Mouse (Mus musculus): ENCODE data around the gene Ank. TPM values are rescaled to one million over a fixed set of nuclear protein-coding genes. Genes with fewer than 3 reads are reported as not detected.

The Ank gene
- polyA plus RNA-seq, 1 experiment: 9.7 TPM

DNA sequence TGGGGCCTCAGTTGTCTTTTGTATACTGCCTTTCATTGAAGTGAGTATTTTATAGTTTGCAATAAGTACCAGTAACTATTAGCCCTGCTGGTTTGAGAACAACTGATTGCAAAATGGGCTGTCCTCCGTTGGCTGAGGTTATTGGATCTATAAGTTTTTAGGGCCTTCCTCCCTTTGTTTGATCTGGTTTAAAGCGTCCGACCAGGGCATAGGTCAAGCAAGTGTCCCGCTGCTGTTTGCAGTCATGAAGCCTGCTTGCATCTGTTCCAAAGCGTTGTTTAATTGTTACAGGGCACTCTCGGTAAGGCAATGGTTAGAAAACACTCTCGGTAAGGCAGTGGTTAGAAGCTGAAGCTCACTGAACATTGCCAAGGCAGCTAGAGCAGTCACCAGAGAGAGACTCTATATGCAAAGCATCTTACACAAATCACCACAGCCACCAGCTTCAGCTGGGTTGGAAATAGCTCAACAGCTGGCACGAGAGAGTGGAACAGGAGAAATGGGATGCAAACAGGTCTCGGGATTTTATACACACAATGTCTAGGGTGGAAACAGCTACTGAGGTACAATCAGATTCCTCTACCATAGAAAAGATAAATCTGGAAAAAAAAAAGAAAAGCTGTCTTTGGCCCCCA is 84.0 kb downstream of the Ank start:
- Histone ChIP-seq H3K4me3 (ENCODE audit: low read depth, low read length) (no peak overlapping the region), H3K27ac (ENCODE audit: insufficient read depth, low read length) (no peak overlapping the region), H3K4me1 (ENCODE audit: control insufficient read depth, insufficient read depth, low read length) (no peaks in the 10 kb centered on the region), H3K9ac (ENCODE audit: low read depth, poor library complexity, severe bottlenecking) (no peak overlapping the region), H3K9me3 (replicated peaks; ENCODE audit: control insufficient read depth, insufficient read depth, low read length, poor library complexity, severe bottlenecking) (no peaks in the 10 kb centered on the region), H3K36me3 (ENCODE audit: control insufficient read depth, insufficient read depth, low read length, poor library complexity, severe bottlenecking) (no peaks in the 10 kb centered on the region), H3K27me3 (ENCODE audit: control insufficient read depth, insufficient read depth, low read length, poor library complexity, severe bottlenecking) (no peaks in the 10 kb centered on the region)
- no peak for TF ChIP-seq CTCF (IDR thresholded peaks at IDR 0.05; ENCODE audit: low read depth, low read length)
- no peak for TF ChIP-seq EP300 (IDR thresholded peaks at IDR 0.05; ENCODE audit: insufficient read depth, low read depth, low read length)
- no peak for TF ChIP-seq POLR2A (IDR thresholded peaks at IDR 0.05; ENCODE audit: insufficient read depth, low read length)

DNA sequence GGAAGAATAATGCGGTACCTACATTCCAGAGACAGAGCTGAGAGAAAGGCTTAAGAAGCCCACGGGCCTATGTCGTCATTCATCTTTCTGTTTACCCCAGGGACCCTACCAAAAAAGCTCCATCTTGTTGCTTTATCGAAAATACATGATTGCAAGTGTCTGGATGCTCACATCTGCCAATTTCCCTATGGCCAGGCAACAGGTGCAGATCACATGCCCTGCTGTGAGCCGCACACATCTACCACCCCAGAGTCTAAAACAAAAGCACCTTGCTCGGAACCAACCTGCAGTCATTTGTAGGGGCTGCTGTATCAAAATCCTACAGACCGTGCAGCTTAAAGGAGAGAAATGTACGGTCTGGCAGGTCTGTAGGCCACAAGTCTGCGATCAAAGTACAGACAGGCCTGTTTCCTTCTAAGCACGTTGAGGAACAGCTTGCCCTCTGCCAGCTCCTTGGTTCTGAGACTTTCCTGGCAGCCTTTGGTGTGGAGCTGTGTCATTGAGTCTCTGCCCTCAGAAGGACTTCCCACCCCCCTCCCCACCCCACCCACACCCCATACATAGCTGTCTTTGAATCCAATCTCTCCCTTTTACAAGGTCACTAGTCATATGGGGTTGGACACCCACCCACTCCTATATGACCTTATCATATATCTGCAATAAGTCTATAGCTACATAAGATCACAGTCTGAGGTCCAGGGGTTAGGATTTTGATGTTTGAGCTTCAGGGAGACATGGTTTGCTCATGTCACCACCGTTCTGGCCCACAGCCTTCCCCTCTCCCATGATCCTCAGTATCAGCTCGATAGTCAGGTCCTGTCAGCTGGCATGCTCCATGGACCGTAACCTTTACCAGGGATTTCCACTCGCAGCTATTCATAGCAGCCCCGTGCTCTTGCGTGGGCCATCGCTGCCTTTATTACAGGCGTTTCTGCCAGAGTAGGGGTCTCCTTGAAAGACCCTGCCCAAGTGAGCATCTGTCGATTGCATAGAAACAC is 84.9 kb downstream of the Ank start:
- Histone ChIP-seq H3K36me3 (ENCODE audit: control insufficient read depth, insufficient read depth, low read length, poor library complexity, severe bottlenecking) (no peaks in the 10 kb centered on the region), H3K4me1 (ENCODE audit: control insufficient read depth, insufficient read depth, low read length) (no peaks in the 10 kb centered on the region), H3K4me3 (ENCODE audit: low read depth, low read length) (no peak overlapping the region), H3K9me3 (replicated peaks; ENCODE audit: control insufficient read depth, insufficient read depth, low read length, poor library complexity, severe bottlenecking) (no peaks in the 10 kb centered on the region), H3K27ac (ENCODE audit: insufficient read depth, low read length) (no peak overlapping the region), H3K27me3 (ENCODE audit: control insufficient read depth, insufficient read depth, low read length, poor library complexity, severe bottlenecking) (no peaks in the 10 kb centered on the region), H3K9ac (ENCODE audit: low read depth, poor library complexity, severe bottlenecking) (no peak overlapping the region)
- TF ChIP-seq POLR2A (IDR thresholded peaks at IDR 0.05; ENCODE audit: insufficient read depth, low read length) (no peak), EP300 (IDR thresholded peaks at IDR 0.05; ENCODE audit: insufficient read depth, low read depth, low read length) (no peak), CTCF (IDR thresholded peaks at IDR 0.05; ENCODE audit: low read depth, low read length) (no peak)

DNA sequence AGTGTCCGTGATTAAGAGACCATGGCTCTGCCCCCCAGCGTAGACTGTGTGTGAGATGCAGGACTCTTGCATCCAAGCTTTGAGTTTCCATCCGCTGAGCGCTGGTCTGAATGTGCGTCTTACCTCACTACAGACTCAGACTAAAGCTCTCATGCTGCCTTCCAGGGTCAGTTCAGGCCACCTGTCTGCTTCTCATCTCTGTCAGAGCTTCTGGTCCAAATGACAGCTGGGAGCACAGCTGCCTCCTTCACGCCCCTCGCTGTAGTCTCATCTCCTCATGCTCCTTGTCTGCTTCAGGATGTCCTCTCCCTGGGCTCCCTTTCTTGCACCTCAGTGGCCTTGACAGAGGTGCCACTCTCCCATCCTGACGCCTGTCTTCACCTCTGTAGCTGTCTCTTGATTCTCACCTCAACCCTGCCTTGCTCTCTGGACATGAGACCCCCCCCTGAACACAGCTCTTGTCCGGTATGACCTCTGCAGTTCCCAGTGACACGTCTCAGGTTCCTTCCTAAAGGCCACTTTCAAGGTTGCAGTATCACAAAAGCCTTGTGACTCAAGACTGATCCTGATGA is 85.7 kb downstream of the Ank start:
- Histone ChIP-seq H3K9me3 (replicated peaks; ENCODE audit: control insufficient read depth, insufficient read depth, low read length, poor library complexity, severe bottlenecking) (no peaks in the 10 kb centered on the region), H3K27me3 (ENCODE audit: control insufficient read depth, insufficient read depth, low read length, poor library complexity, severe bottlenecking) (no peaks in the 10 kb centered on the region), H3K4me3 (ENCODE audit: low read depth, low read length) (no peak overlapping the region), H3K36me3 (ENCODE audit: control insufficient read depth, insufficient read depth, low read length, poor library complexity, severe bottlenecking) (no peaks in the 10 kb centered on the region), H3K9ac (ENCODE audit: low read depth, poor library complexity, severe bottlenecking) (no peak overlapping the region), H3K4me1 (ENCODE audit: control insufficient read depth, insufficient read depth, low read length) (no peaks in the 10 kb centered on the region), H3K27ac (ENCODE audit: insufficient read depth, low read length) (no peak overlapping the region)
- TF ChIP-seq CTCF (IDR thresholded peaks at IDR 0.05; ENCODE audit: low read depth, low read length) (no peak), EP300 (IDR thresholded peaks at IDR 0.05; ENCODE audit: insufficient read depth, low read depth, low read length) (no peak)

DNA sequence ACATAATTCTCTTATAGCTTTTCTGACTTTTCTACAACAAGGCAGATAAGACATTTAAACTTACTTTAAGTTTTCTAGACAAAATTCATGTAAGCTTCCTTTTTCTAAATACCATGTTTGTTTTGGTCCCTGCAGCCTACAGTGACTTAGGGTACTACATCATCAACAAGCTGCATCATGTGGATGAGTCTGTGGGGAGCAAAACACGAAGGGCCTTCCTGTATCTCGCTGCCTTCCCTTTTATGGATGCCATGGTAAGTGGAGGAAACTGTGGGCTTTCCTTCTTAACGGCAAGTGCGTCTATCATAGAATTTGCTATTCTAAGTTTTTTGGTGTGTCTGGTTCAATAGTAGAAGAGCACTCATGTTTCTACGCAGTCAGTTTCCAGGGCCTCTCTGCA is 87.1 kb downstream of the Ank start:
- TF ChIP-seq POLR2A (IDR thresholded peaks at IDR 0.05; ENCODE audit: insufficient read depth, low read length) (no peak), EP300 (IDR thresholded peaks at IDR 0.05; ENCODE audit: insufficient read depth, low read depth, low read length) (no peak), CTCF (IDR thresholded peaks at IDR 0.05; ENCODE audit: low read depth, low read length) (no peak)
- H3K9me3 ChIP-seq (replicated peaks; ENCODE audit: control insufficient read depth, insufficient read depth, low read length, poor library complexity, severe bottlenecking): no peaks in the 10 kb centered on the region
- H3K9ac ChIP-seq (ENCODE audit: low read depth, poor library complexity, severe bottlenecking): no peak overlapping the region
- H3K4me3 ChIP-seq (ENCODE audit: low read depth, low read length): no peak overlapping the region
- no peaks in the 10 kb centered on the region for H3K27me3 ChIP-seq (ENCODE audit: control insufficient read depth, insufficient read depth, low read length, poor library complexity, severe bottlenecking)
- H3K4me1 ChIP-seq (ENCODE audit: control insufficient read depth, insufficient read depth, low read length): no peaks in the 10 kb centered on the region
- no peak overlapping the region for H3K27ac ChIP-seq (ENCODE audit: insufficient read depth, low read length)
- H3K36me3 ChIP-seq (ENCODE audit: control insufficient read depth, insufficient read depth, low read length, poor library complexity, severe bottlenecking): no peaks in the 10 kb centered on the region

DNA sequence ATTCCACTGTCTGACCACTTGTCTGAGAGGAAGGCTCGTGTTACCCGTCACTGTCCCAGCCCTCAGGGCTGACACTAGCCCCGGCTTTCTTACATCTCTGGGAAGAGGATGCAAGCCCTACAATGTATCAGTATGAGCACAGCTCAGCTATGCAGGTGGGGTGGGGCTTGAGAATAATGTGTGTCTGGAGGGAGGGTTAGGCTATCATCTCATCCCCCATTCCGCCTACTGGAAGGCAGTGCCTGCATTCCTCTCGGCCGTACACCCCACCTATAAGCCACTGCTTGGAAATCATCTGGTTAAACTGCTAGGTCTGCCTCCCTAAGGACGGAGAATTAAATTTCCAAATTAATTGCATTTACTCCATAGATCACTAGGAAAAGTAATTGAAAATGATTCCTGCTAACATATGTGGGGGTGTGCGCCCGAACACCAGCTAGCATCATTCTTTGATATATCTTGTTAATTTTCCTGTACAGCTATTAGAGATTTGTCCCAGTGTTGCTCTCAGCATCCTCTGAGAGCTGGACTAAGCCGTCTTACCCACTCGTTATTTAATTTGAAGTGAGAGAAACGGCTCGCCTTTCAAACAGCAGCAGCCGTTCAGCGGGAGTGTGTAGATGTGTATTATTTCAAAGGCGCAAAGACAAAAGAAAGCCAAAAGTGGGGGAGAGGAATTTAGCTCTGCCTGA is 92.1 kb downstream of the Ank start:
- Histone ChIP-seq H3K9me3 (replicated peaks; ENCODE audit: control insufficient read depth, insufficient read depth, low read length, poor library complexity, severe bottlenecking) (no peaks in the 10 kb centered on the region), H3K4me3 (ENCODE audit: low read depth, low read length) (no peak overlapping the region), H3K27me3 (ENCODE audit: control insufficient read depth, insufficient read depth, low read length, poor library complexity, severe bottlenecking) (no peaks in the 10 kb centered on the region), H3K27ac (ENCODE audit: insufficient read depth, low read length) (no peak overlapping the region), H3K9ac (ENCODE audit: low read depth, poor library complexity, severe bottlenecking) (no peak overlapping the region), H3K4me1 (ENCODE audit: control insufficient read depth, insufficient read depth, low read length) (no peaks in the 10 kb centered on the region), H3K36me3 (ENCODE audit: control insufficient read depth, insufficient read depth, low read length, poor library complexity, severe bottlenecking) (no peaks in the 10 kb centered on the region)
- TF ChIP-seq CTCF (IDR thresholded peaks at IDR 0.05; ENCODE audit: low read depth, low read length): no peak
- TF ChIP-seq POLR2A (IDR thresholded peaks at IDR 0.05; ENCODE audit: insufficient read depth, low read length): no peak
- TF ChIP-seq EP300 (IDR thresholded peaks at IDR 0.05; ENCODE audit: insufficient read depth, low read depth, low read length): no peak

Data from ES-Bruce4 (cell line).